Mouse (Mus musculus): ENCODE results near the gene Cgref1. TPM values are rescaled to one million over a fixed set of nuclear protein-coding genes. Genes with fewer than 3 reads are reported as not detected.
A peak's percentile ranks its signal among the peaks of the same experiment; 100 is the strongest.

Cgref1 gene
- polyA plus RNA-seq, 1 experiment from 2014 or later = 18.5 TPM

- Histone ChIP-seq H3K36me3 (no peaks in the 10 kb centered on the region), H3K9me3 (no peaks in the 10 kb centered on the region), H3K27ac (replicated peaks) (no peak overlapping the region), H3K4me2 (replicated peaks) (no peak overlapping the region), H3K27me3 (no peaks in the 10 kb centered on the region), H3K4me1 (peaks cover 19% of the 10 kb centered on the region), H3K9ac (replicated peaks) (no peak overlapping the region), H3K4me3 (0 out of 2 replicates have a peak overlapping the region, but pooled peaks have one; percentile 47)
- WGBS = 77% methylated on average over 10 of the region's 10 CpGs
- no peak for ATAC-seq (replicated peaks)
These were observed 22.8 kb downstream of the Cgref1 start for GRCm38 (mm10) chr5:30922581-30923041.

GRCm38 (mm10) chr5:30921256-30922033 is 23.9 kb downstream of the Cgref1 start, which contains the start of gene Khk:
Gene Khk, plus strand, starts transcription at chr5:30921431.
- Histone ChIP-seq H3K9ac (replicated peaks) (peak within 1 kb of the TSS; percentile 52), H3K36me3 (no peaks in the 10 kb centered on the region), H3K9me3 (no peaks in the 10 kb centered on the region), H3K27me3 (no peaks in the 10 kb centered on the region), H3K4me1 (peaks cover 19% of the 10 kb centered on the region), H3K4me3 (peak within 1 kb of the TSS; percentile 47), H3K27ac (replicated peaks) (peak within 1 kb of the TSS; percentile 44), H3K4me2 (replicated peaks) (peak within 1 kb of the TSS; percentile 84)
- ATAC-seq (replicated peaks) = peak; percentile 80
- 2% methylated on average over 39 of the region's 40 CpGs for WGBS

- no peak overlapping the region for H3K4me3 ChIP-seq
- H3K36me3 ChIP-seq = no peaks in the 10 kb centered on the region
- H3K27ac ChIP-seq (replicated peaks) = no peak overlapping the region
- H3K9ac ChIP-seq (replicated peaks) = no peak overlapping the region
- ATAC-seq (replicated peaks) = peak; percentile 9; the same call in 1 of the 2 replicates
- no peak overlapping the region for H3K4me2 ChIP-seq (replicated peaks)
- H3K27me3 ChIP-seq = no peaks in the 10 kb centered on the region
- 62% methylated on average over 19 of the region's 19 CpGs for WGBS
- H3K9me3 ChIP-seq = no peaks in the 10 kb centered on the region
- peaks cover 25% of the 10 kb centered on the region for H3K4me1 ChIP-seq
These were observed 24.8 kb downstream of the Cgref1 start for GRCm38 (mm10) chr5:30920621-30921020.

GRCm38 (mm10) chr5:30919831-30920614 is 25.4 kb downstream of the Cgref1 start:
- Histone ChIP-seq H3K27ac (replicated peaks) (no peak overlapping the region; the same call in 1 of the 2 replicates), H3K27me3 (no peaks in the 10 kb centered on the region), H3K4me3 (no peak overlapping the region), H3K9me3 (no peaks in the 10 kb centered on the region), H3K4me2 (replicated peaks) (no peak overlapping the region), H3K4me1 (peaks cover 29% of the 10 kb centered on the region), H3K9ac (replicated peaks) (no peak overlapping the region), H3K36me3 (no peaks in the 10 kb centered on the region)
- 52% methylated on average over 11 of the region's 11 CpGs for WGBS
- ATAC-seq (replicated peaks) = no peak

GRCm38 (mm10) chr5:30918691-30919090 is 26.7 kb downstream of the Cgref1 start:
- no peaks in the 10 kb centered on the region for H3K9me3 ChIP-seq
- no peak overlapping the region for H3K27ac ChIP-seq (replicated peaks)
- H3K4me1 ChIP-seq = peaks cover 31% of the 10 kb centered on the region
- no peak overlapping the region for H3K4me2 ChIP-seq (replicated peaks)
- no peaks in the 10 kb centered on the region for H3K36me3 ChIP-seq
- H3K9ac ChIP-seq (replicated peaks) = no peak overlapping the region
- ATAC-seq (replicated peaks) = no peak
- no peak overlapping the region for H3K4me3 ChIP-seq
- H3K27me3 ChIP-seq = no peaks in the 10 kb centered on the region
- 83% methylated on average over 8 of the region's 8 CpGs for WGBS

- no peak for ATAC-seq (replicated peaks)
- WGBS = 86% methylated on average over 31 of the region's 31 CpGs
- peaks cover 36% of the 10 kb centered on the region for H3K4me1 ChIP-seq
- H3K36me3 ChIP-seq = no peaks in the 10 kb centered on the region
- no peaks in the 10 kb centered on the region for H3K27me3 ChIP-seq
- no peak overlapping the region for H3K4me3 ChIP-seq
- H3K27ac ChIP-seq (replicated peaks) = no peak overlapping the region
- no peak overlapping the region for H3K9ac ChIP-seq (replicated peaks)
- H3K4me2 ChIP-seq (replicated peaks) = no peak overlapping the region
- H3K9me3 ChIP-seq = no peaks in the 10 kb centered on the region
These were observed 27.3 kb downstream of the Cgref1 start for GRCm38 (mm10) chr5:30917891-30918670.

GRCm38 (mm10) chr5:30917348-30917747 is 28.0 kb downstream of the Cgref1 start:
- no peaks in the 10 kb centered on the region for H3K27me3 ChIP-seq
- H3K4me2 ChIP-seq (replicated peaks) = no peak overlapping the region
- H3K9me3 ChIP-seq = no peaks in the 10 kb centered on the region
- H3K27ac ChIP-seq (replicated peaks) = no peak overlapping the region
- H3K4me3 ChIP-seq = no peak overlapping the region
- peaks cover 41% of the 10 kb centered on the region for H3K4me1 ChIP-seq
- no peak overlapping the region for H3K9ac ChIP-seq (replicated peaks)
- ATAC-seq (replicated peaks) = no peak
- H3K36me3 ChIP-seq = no peaks in the 10 kb centered on the region
- 93% methylated on average over 11 of the region's 11 CpGs for WGBS

- Histone ChIP-seq H3K4me3 (no peak overlapping the region), H3K9ac (replicated peaks) (no peak overlapping the region), H3K4me2 (replicated peaks) (no peak overlapping the region), H3K27ac (replicated peaks) (no peak overlapping the region), H3K4me1 (peaks cover 40% of the 10 kb centered on the region), H3K27me3 (no peaks in the 10 kb centered on the region), H3K36me3 (no peaks in the 10 kb centered on the region), H3K9me3 (no peaks in the 10 kb centered on the region)
- no peak for ATAC-seq (replicated peaks)
- 96% methylated on average over 9 of the region's 9 CpGs for whole genome bisulfite sequencing
These were observed 28.6 kb downstream of the Cgref1 start for GRCm38 (mm10) chr5:30916841-30917240.

- H3K27me3 ChIP-seq = no peaks in the 10 kb centered on the region
- 2% methylated on average over 7 of the region's 7 CpGs for WGBS
- peaks cover 36% of the 10 kb centered on the region for H3K4me1 ChIP-seq
- 0 out of 2 replicates have a peak overlapping the region, but pooled peaks have one; percentile 2 for H3K4me2 ChIP-seq (replicated peaks)
- H3K27ac ChIP-seq (replicated peaks) = peak overlapping the region; percentile 68
- no peaks in the 10 kb centered on the region for H3K9me3 ChIP-seq
- H3K9ac ChIP-seq (replicated peaks) = no peak overlapping the region
- no peaks in the 10 kb centered on the region for H3K36me3 ChIP-seq
- ATAC-seq (replicated peaks) = peak; percentile 92
- no peak overlapping the region for H3K4me3 ChIP-seq
These were observed 29.4 kb downstream of the Cgref1 start for GRCm38 (mm10) chr5:30915974-30916433.

GRCm38 (mm10) chr5:30915456-30915855 is 29.9 kb downstream of the Cgref1 start:
- Histone ChIP-seq H3K9ac (replicated peaks) (no peak overlapping the region), H3K4me2 (replicated peaks) (no peak overlapping the region), H3K9me3 (no peaks in the 10 kb centered on the region), H3K27me3 (no peaks in the 10 kb centered on the region), H3K4me1 (peaks cover 30% of the 10 kb centered on the region), H3K36me3 (no peaks in the 10 kb centered on the region), H3K4me3 (no peak overlapping the region), H3K27ac (replicated peaks) (peak overlapping the region; percentile 6)
- WGBS = 74% methylated on average over 9 of the region's 9 CpGs
- peak; percentile 62 for ATAC-seq (replicated peaks)

GRCm38 (mm10) chr5:30914849-30915248 is 30.5 kb downstream of the Cgref1 start:
- no peaks in the 10 kb centered on the region for H3K27me3 ChIP-seq
- H3K9ac ChIP-seq (replicated peaks) = no peak overlapping the region
- ATAC-seq (replicated peaks) = no peak
- H3K9me3 ChIP-seq = no peaks in the 10 kb centered on the region
- H3K27ac ChIP-seq (replicated peaks) = no peak overlapping the region
- WGBS = 89% methylated on average over 6 of the region's 6 CpGs
- H3K36me3 ChIP-seq = no peaks in the 10 kb centered on the region
- peaks cover 28% of the 10 kb centered on the region for H3K4me1 ChIP-seq
- H3K4me3 ChIP-seq = no peak overlapping the region
- no peak overlapping the region for H3K4me2 ChIP-seq (replicated peaks)
